Mouse (Mus musculus) adrenal gland, postnatal 14 days (tissue): ENCODE data around the gene N4bp1. TPM values are rescaled to one million over a fixed set of nuclear protein-coding genes. Genes with fewer than 3 reads are reported as not detected.

Source experiments
- DNase-seq: peaks from one replicate; pipeline ENCODE4 v3.0.0; 2021; ENCODE audit warnings: mixed read lengths
- total RNA-seq: library from RNA; stranded (reverse); gene quantifications from 2 replicates; pipeline ENCODE4 v1.2.3, GENCODE M21; 2021

Gene N4bp1
- total RNA-seq, 1 experiment from 2014 or later: 30.7 TPM

- no peak for DNase-seq
Measured at GRCm38 (mm10) chr8:86825674-86826448, 59.2 kb downstream of the N4bp1 start.

- no peak for DNase-seq
Measured at GRCm38 (mm10) chr8:86824735-86825134, 60.3 kb downstream of the N4bp1 start.

- peak; percentile 82 for DNase-seq
Measured at GRCm38 (mm10) chr8:86820756-86821201, 64.3 kb downstream of the N4bp1 start.

GRCm38 (mm10) chr8:86820186-86820755 lies 64.8 kb downstream of the N4bp1 start:
- DNase-seq: no peak

- DNase-seq: no peak
Measured at GRCm38 (mm10) chr8:86819426-86819825, 65.6 kb downstream of the N4bp1 start.

- DNase-seq: no peak
Measured at GRCm38 (mm10) chr8:86808990-86809960, 75.8 kb downstream of the N4bp1 start.

- peak; percentile 47 for DNase-seq
Measured at GRCm38 (mm10) chr8:86808239-86808638, 76.8 kb downstream of the N4bp1 start.

GRCm38 (mm10) chr8:86801988-86802387 lies 83.1 kb downstream of the N4bp1 start:
- DNase-seq: no peak

GRCm38 (mm10) chr8:86800966-86801365 lies 84.1 kb downstream of the N4bp1 start:
- peak; percentile 49 for DNase-seq

GRCm38 (mm10) chr8:86798141-86798540 lies 86.9 kb downstream of the N4bp1 start:
- DNase-seq: no peak

GRCm38 (mm10) chr8:86797705-86798104 lies 87.4 kb downstream of the N4bp1 start:
- no peak for DNase-seq

GRCm38 (mm10) chr8:86794716-86795115 lies 90.3 kb downstream of the N4bp1 start:
- DNase-seq: no peak

GRCm38 (mm10) chr8:86791542-86791941 lies 93.5 kb downstream of the N4bp1 start:
- DNase-seq: no peak

GRCm38 (mm10) chr8:86789576-86789975 lies 95.5 kb downstream of the N4bp1 start:
- DNase-seq: no peak

GRCm38 (mm10) chr8:86787891-86788420 lies 97.1 kb downstream of the N4bp1 start:
- DNase-seq: peak; percentile 58

GRCm38 (mm10) chr8:86786498-86786897 lies 98.6 kb downstream of the N4bp1 start:
- DNase-seq: no peak

GRCm38 (mm10) chr8:86781094-86781493 lies 104.0 kb downstream of the N4bp1 start:
- no peak for DNase-seq

- DNase-seq: no peak
Measured at GRCm38 (mm10) chr8:86779207-86779606, 105.9 kb downstream of the N4bp1 start.

- DNase-seq: peak; percentile 38
Measured at GRCm38 (mm10) chr8:86769945-86770715, 114.9 kb downstream of the N4bp1 start.

GRCm38 (mm10) chr8:86768499-86768898 lies 116.6 kb downstream of the N4bp1 start:
- DNase-seq: peak; percentile 89

GRCm38 (mm10) chr8:86766548-86767211 lies 118.4 kb downstream of the N4bp1 start:
- DNase-seq: peak; percentile 47
